Mouse (Mus musculus): ENCODE measurements around the gene Fam171a2. TPM values are rescaled to one million over a fixed set of nuclear protein-coding genes. Genes with fewer than 3 reads are reported as not detected.
"Not testable (repeated sequence)": the region's sequence is repeated elsewhere in the genome, so short reads cannot be mapped to it uniquely, and the experiment has no call there.

The Fam171a2 gene
- total RNA-seq, 2 experiments from 2014 or later = 5.8 to 6.5 TPM

- DNase-seq (ENCODE audit: low spot score) = no peak
- intact Hi-C loops (cut with DNase I) = no loop called here
These were observed 28.6 kb downstream of the Fam171a2 start for GRCm38 (mm10) chr11:102418887-102419286.

GRCm38 (mm10) chr11:102417160-102417559 lies 30.3 kb downstream of the Fam171a2 start:
- no peak for DNase-seq (ENCODE audit: low spot score)
- intact Hi-C loops (cut with DNase I) = no loop called here

- intact Hi-C loops (cut with DNase I) = no loop called here
- no peak for DNase-seq (ENCODE audit: low spot score)
These were observed 32.3 kb downstream of the Fam171a2 start for GRCm38 (mm10) chr11:102415034-102415802.

GRCm38 (mm10) chr11:102413059-102413458 lies 34.4 kb downstream of the Fam171a2 start:
- intact Hi-C loops (cut with DNase I) = no loop called here
- DNase-seq (ENCODE audit: low spot score) = no peak

DNA sequence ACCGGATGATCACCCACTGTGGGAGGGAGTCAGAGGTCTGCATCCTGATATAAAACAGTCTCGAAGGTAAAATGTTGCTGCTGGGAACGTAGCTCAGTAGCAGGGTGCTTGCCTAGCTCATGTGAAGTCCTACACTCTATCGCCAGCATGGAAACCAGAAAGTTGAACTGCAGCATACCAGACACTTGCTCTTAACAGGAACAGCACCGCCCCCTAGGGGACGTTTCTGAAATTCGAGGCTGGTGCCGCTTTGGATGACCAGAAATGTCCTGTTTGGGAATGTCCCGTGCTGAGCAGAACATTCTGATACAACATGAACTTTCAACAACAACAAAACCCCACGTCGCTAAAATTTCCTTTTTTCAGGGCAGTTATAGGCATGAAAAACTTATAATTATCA lies 35.8 kb downstream of the Fam171a2 start:
- peak; percentile 77 for DNase-seq (ENCODE audit: low spot score)
- intact Hi-C loops (cut with DNase I) = loop anchor here (1.0 kb wide), 1 partner anchor 102 kb away; no protein-coding TSS in a partner anchor

- no peak for DNase-seq (ENCODE audit: low spot score)
- intact Hi-C loops (cut with DNase I) = loop anchor here (1.0 kb wide), 1 partner anchor 102 kb away; no protein-coding TSS in a partner anchor
These were observed 36.4 kb downstream of the Fam171a2 start for GRCm38 (mm10) chr11:102411061-102411460.

DNA sequence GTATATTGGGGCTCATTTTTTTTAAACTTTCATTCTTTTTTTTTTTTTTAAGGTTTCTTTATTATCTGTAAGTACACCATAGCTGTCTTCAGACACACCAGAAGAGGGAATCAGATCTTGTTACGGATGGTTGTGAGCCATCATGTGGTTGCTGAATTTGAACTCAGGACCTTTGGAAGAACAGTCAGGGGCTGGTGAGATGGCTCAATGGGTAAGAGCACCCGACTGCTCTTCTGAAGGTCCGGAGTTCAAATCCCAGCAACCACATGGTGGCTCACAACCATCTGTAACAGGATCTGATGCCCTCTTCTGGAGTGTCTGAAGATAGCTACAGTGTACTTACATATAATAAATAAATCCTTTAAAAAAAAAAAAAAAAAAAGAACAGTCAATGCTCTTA lies 37.1 kb downstream of the Fam171a2 start:
- DNase-seq (ENCODE audit: low spot score); intact Hi-C loops (cut with DNase I): not testable (repeated sequence)

DNA sequence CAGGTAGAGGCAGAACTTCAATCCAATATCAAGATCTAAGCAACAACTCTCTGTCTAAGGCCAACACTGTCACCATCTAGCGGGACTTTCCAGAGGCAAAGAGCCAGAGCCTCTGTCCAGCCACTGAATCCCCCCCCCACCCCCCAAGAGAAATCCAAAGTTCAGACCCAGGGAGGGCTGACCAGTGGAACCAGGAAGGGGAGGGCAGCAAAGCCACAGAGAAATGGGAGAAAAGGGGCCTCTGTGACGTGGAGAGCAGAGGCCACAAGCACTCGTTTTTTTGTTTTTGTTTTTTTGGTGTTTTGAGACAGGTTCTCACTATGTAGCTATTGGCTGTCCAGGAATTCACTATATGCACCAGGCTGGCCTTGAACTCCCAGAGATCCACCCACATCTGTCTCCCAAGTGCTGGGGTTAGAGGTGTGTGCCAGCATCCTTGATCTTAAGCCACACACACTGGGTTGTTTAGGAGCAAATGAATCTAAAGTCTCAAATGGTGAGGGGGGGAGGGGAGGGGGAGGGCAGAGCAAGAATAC lies 37.6 kb downstream of the Fam171a2 start:
- no peak for DNase-seq (ENCODE audit: low spot score)
- intact Hi-C loops (cut with DNase I) = loop anchor here (1.0 kb wide), 1 partner anchor 19 kb away; no protein-coding TSS in a partner anchor

DNA sequence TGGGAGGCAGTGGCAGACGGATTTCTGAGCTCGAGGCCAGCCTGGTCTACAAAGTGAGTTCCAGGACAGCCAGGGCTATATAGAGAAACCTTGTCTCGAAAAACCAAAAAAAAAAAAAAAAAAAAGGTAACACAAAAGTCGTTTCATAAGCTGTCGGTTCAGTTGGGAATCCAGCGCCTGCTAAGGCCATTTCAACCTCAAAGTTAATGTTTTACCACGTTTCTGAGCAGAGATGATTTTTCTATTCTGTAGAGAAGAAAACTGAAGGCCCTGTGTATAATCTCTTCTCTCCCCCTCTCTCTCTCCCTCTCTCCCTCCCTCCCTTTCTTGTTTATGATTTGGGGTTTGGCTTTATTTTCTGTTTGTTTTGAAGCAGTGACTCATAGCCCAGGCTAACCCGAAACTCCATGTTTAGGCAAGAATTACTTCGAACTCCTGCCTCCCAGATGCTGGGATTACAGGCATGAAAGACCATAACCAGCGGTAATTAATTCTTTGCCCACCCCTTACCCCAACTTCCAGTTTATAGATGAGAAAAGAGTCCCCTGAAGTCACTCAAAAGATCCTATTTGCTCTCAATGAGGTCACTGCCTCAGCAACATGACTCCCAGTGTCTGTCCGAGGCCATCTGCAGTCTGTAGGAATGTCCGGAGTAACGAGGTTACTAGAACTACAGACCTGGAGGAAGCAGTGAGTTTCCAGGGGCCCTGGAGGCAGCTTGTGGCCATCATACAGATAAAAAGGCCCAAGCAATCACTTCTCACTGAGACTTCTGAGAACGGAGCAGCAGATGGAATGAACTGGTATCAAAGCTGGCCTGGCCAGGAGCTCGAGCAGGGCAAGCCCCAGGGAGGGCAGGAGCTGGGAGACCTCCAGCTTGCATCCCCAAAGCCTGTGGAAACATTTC lies 38.3 kb downstream of the Fam171a2 start:
- DNase-seq (ENCODE audit: low spot score) = no peak
- intact Hi-C loops (cut with DNase I) = loop anchor here (1.0 kb wide), 1 partner anchor 20 kb away; no protein-coding TSS in a partner anchor

DNA sequence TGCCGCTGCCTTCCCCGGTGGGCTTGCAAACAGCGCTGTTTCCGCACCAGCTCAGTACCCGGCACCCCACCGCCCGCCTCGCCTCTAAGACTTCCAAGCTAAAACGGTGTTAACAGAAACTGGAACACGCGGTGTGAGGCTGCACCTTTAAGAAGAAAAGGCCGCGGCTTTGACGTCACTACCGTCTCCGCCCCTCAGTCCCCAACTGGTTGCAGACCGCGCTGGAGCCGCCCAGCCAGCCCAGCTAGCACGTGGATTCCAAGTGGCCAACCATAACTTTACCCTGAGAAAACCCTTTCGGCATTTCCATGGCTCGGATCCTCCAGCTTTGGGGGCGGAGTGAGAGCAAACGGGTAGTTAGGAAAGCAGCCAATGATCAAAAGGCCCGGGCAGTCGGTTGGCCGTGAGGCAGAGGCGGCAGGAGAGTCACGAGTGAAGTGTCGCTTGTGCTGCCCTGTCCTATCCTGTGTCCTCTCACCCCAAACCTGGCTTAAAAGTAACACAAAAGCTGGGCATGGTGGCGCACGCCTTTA lies 39.1 kb downstream of the Fam171a2 start:
- peak; percentile 97 for DNase-seq (ENCODE audit: low spot score)
- intact Hi-C loops (cut with DNase I) = no loop called here

DNA sequence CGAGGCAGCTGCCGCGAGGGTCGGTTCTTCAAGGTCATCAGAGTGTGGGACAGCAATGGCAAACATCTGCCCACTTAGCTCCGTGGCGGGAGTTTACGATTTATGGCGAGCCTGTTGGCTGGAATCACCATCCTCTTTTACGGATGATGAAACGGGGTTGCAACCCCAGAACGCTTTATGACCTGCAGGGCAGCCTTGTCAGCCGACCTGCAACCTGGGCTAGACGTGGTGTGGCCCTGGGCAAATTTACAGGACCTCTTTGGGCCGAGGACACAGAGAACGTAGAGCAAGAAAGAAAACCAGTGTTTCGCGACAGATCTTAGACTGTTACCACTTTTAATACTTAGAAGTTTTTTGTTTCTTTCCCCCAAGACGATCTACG lies 39.7 kb downstream of the Fam171a2 start, which contains the start of gene Slc25a39:
TSS of gene Slc25a39 (minus strand) at position 113 of the 382 bp plus-strand sequence.
- DNase-seq (ENCODE audit: low spot score) = no peak
- intact Hi-C loops (cut with DNase I) = loop anchor here (1.0 to 2.0 kb wide), 2 partner anchors 69 to 90 kb away; no protein-coding TSS in a partner anchor

- intact Hi-C loops (cut with DNase I) = loop anchor here (1.0 to 2.0 kb wide), 2 partner anchors 68 to 89 kb away; no protein-coding TSS in a partner anchor
- peak; percentile 85 for DNase-seq (ENCODE audit: low spot score)
These were observed 40.3 kb downstream of the Fam171a2 start for GRCm38 (mm10) chr11:102406900-102407833.

GRCm38 (mm10) chr11:102406401-102406800 lies 41.1 kb downstream of the Fam171a2 start:
- DNase-seq (ENCODE audit: low spot score) = no peak
- intact Hi-C loops (cut with DNase I) = loop anchor here (2.0 kb wide), 1 partner anchor 68 kb away; no protein-coding TSS in a partner anchor

- no peak for DNase-seq (ENCODE audit: low spot score)
- intact Hi-C loops (cut with DNase I) = loop anchor here (2.0 kb wide), 1 partner anchor 67 kb away; no protein-coding TSS in a partner anchor
These were observed 41.8 kb downstream of the Fam171a2 start for GRCm38 (mm10) chr11:102405544-102406285.

- DNase-seq (ENCODE audit: low spot score) = no peak
- intact Hi-C loops (cut with DNase I) = no loop called here
These were observed 43.1 kb downstream of the Fam171a2 start for GRCm38 (mm10) chr11:102404161-102405010.

GRCm38 (mm10) chr11:102403657-102404056 lies 43.8 kb downstream of the Fam171a2 start:
- intact Hi-C loops (cut with DNase I) = no loop called here
- no peak for DNase-seq (ENCODE audit: low spot score)

DNA sequence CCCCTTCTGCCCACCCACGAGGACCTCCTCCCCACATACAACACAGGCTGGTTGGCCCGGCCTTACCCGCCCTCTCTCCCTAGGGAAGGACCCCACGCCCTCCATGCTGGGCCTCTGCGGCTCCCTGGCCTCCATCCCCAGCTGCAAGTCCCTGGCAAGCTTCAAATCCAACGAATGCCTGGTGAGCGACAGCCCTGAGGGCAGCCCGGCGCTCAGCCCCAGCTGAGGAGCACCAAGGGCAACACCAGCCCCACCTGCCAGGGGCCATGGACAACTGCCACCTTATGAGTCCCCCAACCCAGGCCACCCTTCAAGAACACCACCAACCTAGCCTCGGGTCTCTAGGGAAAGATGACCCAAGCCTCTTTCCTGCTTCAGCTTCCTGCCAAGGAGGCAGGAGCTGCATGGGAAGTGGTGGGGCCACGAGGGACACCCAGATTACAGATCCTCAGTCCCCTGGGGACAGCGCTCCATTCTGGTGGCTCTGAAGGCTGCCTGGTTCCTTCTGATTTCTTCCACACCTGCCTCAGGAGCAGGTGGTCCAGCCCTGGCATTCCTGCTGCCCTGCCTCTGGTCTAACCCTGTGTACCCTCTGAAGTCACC lies 45.5 kb downstream of the Fam171a2 start:
- DNase-seq (ENCODE audit: low spot score) = no peak
- intact Hi-C loops (cut with DNase I) = no loop called here

Data from heart, postnatal 25 days (tissue).